Mouse (Mus musculus) embryo, embryonic 11 days (tissue): ENCODE results near the gene Ifna7.
A peak's percentile ranks its signal among the peaks of the same experiment; 100 is the strongest.

Experiments used
- DNase-seq: peaks from one replicate; pipeline ENCODE4 v3.0.0-alpha.2; 2015

Ifna7 gene

DNA sequence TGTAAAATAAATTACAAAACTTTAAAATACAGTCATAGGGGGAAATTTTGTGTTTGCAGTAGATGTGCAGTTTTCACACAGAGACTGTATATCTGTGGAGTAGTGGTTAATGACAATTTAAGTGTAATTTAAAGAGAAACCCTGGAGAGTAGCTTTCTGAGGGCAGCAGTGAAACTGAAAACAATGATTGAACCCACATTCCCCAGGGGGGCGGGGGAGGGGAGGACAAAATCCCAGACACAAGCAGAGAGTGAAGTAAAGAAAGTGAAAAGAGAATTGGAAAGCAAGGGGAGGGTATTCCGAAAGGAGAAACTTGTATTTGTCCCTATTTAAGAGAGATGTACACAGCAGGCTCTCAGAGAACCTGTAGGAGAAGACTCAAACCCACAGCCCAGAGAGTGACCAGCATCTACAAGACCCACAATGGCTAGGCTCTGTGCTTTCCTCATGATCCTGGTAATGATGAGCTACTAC lies 25.4 kb downstream of the Ifna7 start, which contains the start of gene Ifna4:
Gene Ifna4, plus strand, starts transcription at position 424 of the 474 bp plus-strand sequence.
- no peak for DNase-seq

DNA sequence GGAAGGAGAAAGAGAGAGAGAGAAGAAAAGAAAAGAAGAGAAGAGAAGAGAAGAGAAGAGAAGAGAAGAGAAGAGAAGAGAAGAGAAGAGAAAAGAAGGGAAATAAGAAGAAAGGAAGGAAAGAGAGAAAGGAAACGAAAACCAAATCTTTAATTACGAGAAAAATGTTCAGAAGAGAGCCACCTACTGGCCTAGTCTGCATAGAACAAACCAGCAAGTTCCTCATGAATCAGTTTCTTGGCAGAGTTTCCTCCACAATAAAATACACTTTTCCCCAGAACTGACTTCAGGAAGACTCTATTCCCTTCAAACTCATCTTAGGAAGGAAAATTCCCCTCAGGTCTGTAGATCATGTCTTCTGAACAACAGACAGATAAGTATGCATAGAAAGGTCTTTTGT lies 29.3 kb downstream of the Ifna7 start:
- no peak for DNase-seq

DNA sequence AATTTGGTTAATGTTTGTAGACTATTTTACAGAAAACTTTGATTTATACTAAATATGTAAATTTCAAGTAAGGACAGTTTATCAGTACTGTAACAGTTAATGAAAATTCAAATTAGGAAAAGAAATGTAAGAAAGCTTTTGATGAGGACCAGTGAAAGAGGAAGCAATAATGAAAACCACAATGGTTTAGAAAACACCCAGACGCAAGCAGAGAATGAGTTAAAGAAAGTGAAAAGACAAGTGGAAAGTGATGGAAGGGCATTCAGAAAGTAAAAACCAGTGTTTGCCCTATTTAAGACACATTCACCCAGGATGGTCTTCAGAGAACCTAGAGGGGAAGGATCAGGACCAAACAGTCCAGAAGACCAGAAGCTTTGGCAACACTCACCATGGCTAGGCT lies 33.7 kb downstream of the Ifna7 start, which contains the start of gene Ifna1:
Gene Ifna1, plus strand, starts transcription at position 390 of the 400 bp plus-strand sequence.
- no peak for DNase-seq

DNA sequence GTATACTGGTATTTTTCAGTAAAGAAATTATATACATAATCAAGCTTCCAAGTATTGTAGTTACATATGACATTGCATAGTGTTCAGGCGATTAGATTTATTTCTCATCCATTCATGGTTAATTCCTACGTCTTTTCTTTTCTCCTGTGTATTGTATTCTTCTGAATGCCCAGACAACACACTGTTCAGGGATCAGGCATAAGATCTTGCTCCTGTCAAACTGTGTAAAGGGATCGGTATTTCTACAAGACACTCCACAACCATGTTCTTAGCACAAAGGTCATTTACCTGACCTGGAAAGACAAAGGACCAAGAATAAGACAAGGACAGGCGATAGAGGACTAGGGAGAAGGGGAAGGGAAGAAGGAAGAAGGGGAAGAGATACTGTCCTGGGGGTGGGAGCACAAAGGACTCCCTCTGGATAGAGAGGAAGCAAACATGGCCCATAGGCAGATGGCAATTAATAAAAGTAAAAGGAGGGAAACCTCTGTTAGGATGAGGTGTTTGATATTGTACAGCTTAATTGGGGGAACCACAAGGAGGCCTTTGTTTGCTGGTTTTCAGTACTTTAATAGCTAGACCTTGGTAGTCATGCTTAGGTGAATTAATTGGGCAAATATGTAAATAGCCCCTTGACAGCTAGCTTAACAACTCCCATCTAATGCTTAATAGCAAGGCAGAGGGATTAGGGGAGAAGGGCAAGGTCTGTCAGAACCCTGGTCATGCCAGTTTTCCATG lies 35.2 kb downstream of the Ifna7 start:
- DNase-seq = no peak

DNA sequence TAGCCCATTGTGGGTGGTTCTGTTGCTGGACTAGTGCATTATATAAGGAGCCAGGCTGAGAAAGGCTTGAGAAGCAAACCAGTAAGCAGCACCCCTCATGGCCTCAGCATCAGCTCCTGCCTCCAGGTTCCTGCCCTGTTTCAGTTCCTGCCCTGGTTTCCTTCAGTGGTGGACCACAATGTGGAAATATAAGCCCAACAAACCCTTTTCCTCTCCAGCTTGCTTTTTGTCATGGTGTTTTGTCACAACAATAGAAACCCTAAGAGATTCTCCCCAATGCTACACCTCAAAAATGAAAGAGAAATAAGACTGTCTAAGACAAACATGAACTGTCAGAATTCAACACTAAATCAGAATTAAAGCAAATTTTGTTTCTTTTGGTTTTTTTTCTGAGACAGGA lies 43.2 kb downstream of the Ifna7 start:
- no peak for DNase-seq

DNA sequence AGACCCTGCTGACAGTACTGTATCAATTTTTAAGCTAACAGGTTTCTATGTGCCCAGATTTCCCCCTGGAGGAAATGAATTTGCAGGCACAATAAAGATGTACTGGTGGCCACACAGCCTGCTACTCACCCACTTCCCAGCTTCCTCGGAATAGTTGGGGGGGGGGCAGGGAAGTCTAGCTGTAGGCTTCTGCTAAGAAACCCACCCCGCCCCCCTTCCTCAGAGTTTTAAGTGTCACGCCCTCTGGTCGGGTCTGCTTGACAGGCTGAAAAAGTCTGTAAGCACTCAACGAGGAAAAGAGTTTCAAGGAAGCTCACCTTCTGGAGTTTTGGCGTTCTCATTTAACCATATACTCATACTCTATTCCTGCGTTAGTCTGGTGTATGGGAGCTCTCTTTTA lies 47.3 kb downstream of the Ifna7 start:
- DNase-seq = peak; percentile 56

DNA sequence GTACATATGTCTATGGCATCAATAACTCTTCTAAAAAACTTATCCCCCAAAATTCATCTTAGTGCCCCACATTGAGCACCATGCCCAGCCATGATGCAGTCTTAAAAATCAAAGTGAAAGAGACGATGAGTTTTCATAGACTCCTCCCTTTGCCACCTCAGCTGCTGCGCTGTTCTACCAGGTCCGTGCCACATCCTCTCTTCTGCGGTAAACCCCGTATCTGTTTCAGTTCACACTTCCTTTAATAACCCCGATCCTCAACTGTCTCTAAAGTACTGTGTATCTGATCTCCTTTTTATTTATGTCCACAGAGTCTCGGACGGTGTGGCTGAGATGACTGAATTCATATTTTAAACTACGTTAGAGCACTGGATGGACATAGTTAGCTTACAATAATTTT lies 48.6 kb downstream of the Ifna7 start:
- no peak for DNase-seq

DNA sequence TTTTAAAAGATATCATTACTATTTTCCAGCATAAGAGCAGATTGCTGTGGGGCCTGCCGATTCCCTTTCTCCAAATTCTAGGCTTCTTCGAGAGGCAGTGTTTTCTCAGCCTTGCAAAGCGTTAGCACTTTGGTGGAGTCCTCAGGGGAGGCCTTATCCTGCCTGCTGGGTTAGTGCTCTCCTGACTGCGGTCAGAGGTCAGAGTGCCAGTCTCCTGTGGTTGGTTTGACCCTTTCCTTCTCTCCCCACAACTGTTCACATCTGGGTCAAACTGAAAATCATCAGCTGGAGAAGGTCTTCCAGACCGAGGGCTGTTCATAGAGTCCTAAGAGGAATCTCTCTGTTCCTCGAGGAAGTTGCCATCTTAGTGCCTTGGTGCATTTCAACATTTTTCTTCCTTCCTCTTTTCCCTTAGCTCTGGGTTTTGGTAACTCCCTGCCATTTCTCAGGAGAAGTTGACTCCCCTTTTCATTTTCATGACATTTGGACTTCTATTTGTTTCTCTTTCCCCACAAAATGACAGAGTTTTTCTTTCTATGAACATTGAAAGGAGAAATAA lies 49.1 kb downstream of the Ifna7 start:
- no peak for DNase-seq
